Mouse (Mus musculus): Measurements from ENCODE around the gene Spast. TPM values are rescaled to one million over a fixed set of nuclear protein-coding genes. Genes with fewer than 3 reads are reported as not detected.

The Spast gene
- polyA plus RNA-seq, 3 experiments from 2014 or later: 8.6 to 12.0 (median 11.1) TPM

- ATAC-seq: peak; percentile 68
These were observed 10.6 kb upstream of the Spast start for GRCm38 (mm10) chr17:74328146-74328545.

- ATAC-seq: no peak
These were observed 7.6 kb upstream of the Spast start for GRCm38 (mm10) chr17:74331049-74331676.

GRCm38 (mm10) chr17:74338225-74338931 lies 409 bp upstream of the Spast start:
- ATAC-seq: peak; percentile 83

GRCm38 (mm10) chr17:74341151-74341550 lies 2.4 kb downstream of the Spast start:
- no peak for ATAC-seq

- no peak for ATAC-seq
These were observed 24.8 kb downstream of the Spast start for GRCm38 (mm10) chr17:74363592-74363991.

- ATAC-seq: no peak
These were observed 38.1 kb downstream of the Spast start for GRCm38 (mm10) chr17:74376916-74377315.

GRCm38 (mm10) chr17:74386657-74387056 lies 47.9 kb downstream of the Spast start:
- ATAC-seq: no peak

- no peak for ATAC-seq
These were observed 51.1 kb downstream of the Spast start for GRCm38 (mm10) chr17:74389847-74390246.

GRCm38 (mm10) chr17:74394381-74394780 lies 55.6 kb downstream of the Spast start:
- no peak for ATAC-seq

GRCm38 (mm10) chr17:74394855-74395254 lies 56.1 kb downstream of the Spast start:
- ATAC-seq: peak; percentile 27

- peak; percentile 99 for ATAC-seq
These were observed 56.7 kb downstream of the Spast start, which contains the start of gene Slc30a6 for GRCm38 (mm10) chr17:74395383-74396065. TSS of gene Slc30a6 (plus strand) at chr17:74395608.

GRCm38 (mm10) chr17:74396766-74397165 lies 58.0 kb downstream of the Spast start:
- ATAC-seq: no peak

- ATAC-seq: no peak
These were observed 58.4 kb downstream of the Spast start for GRCm38 (mm10) chr17:74397173-74397572.

- no peak for ATAC-seq
These were observed 63.9 kb downstream of the Spast start for GRCm38 (mm10) chr17:74402486-74403222.

- no peak for ATAC-seq
These were observed 67.7 kb downstream of the Spast start for GRCm38 (mm10) chr17:74406487-74406886.

- ATAC-seq: no peak
These were observed 70.9 kb downstream of the Spast start for GRCm38 (mm10) chr17:74409722-74410121.

- ATAC-seq: no peak
These were observed 74.5 kb downstream of the Spast start for GRCm38 (mm10) chr17:74413324-74413723.

GRCm38 (mm10) chr17:74414671-74415070 lies 75.9 kb downstream of the Spast start:
- ATAC-seq: no peak

GRCm38 (mm10) chr17:74416841-74417360 lies 78.1 kb downstream of the Spast start:
- ATAC-seq: no peak

GRCm38 (mm10) chr17:74418171-74418570 lies 79.4 kb downstream of the Spast start:
- ATAC-seq: no peak

- ATAC-seq: no peak
These were observed 81.9 kb downstream of the Spast start for GRCm38 (mm10) chr17:74420656-74421055.

- no peak for ATAC-seq
These were observed 85.7 kb downstream of the Spast start for GRCm38 (mm10) chr17:74424401-74425005.
